Mouse (Mus musculus): ENCODE results near the gene Kdm2b. TPM values are rescaled to one million over a fixed set of nuclear protein-coding genes. Genes with fewer than 3 reads are reported as not detected.
A peak's percentile ranks its signal among the peaks of the same experiment; 100 is the strongest.

Gene Kdm2b
- polyA plus RNA-seq, 1 experiment from 2014 or later: 15.0 TPM

GRCm38 (mm10) chr5:122890396-122890795 lies 99.2 kb downstream of the Kdm2b start:
- H3K4me2 ChIP-seq: no peak overlapping the region
- peaks cover 12% of the 10 kb centered on the region; the same call in 1 of the 2 replicates for H3K36me3 ChIP-seq (replicated peaks)
- WGBS (ENCODE audit: insufficient replicate concordance): 48% methylated on average over 2 of the region's 2 CpGs
- no peak overlapping the region for H3K9ac ChIP-seq
- ATAC-seq (ENCODE audit: insufficient read depth): no peak
- H3K9me3 ChIP-seq (replicated peaks): no peaks in the 10 kb centered on the region
- no peak overlapping the region for H3K4me3 ChIP-seq (replicated peaks)
- no peak overlapping the region for H3K27ac ChIP-seq (replicated peaks)
- H3K4me1 ChIP-seq (replicated peaks): peaks cover 39% of the 10 kb centered on the region
- H3K27me3 ChIP-seq: no peaks in the 10 kb centered on the region

GRCm38 (mm10) chr5:122888612-122889214 lies 100.9 kb downstream of the Kdm2b start:
- no peak overlapping the region for H3K9ac ChIP-seq
- no peak overlapping the region for H3K4me3 ChIP-seq (replicated peaks)
- H3K36me3 ChIP-seq (replicated peaks): peaks cover 12% of the 10 kb centered on the region; the same call in 1 of the 2 replicates
- 90% methylated on average over 16 of the region's 16 CpGs for WGBS (ENCODE audit: insufficient replicate concordance)
- no peak overlapping the region for H3K27ac ChIP-seq (replicated peaks)
- no peaks in the 10 kb centered on the region for H3K9me3 ChIP-seq (replicated peaks)
- H3K27me3 ChIP-seq: no peaks in the 10 kb centered on the region
- peaks cover 31% of the 10 kb centered on the region for H3K4me1 ChIP-seq (replicated peaks)
- no peak overlapping the region for H3K4me2 ChIP-seq
- ATAC-seq (ENCODE audit: insufficient read depth): no peak

GRCm38 (mm10) chr5:122887926-122888611 lies 101.6 kb downstream of the Kdm2b start:
- Histone ChIP-seq H3K9ac (no peak overlapping the region), H3K4me1 (replicated peaks) (peaks cover 31% of the 10 kb centered on the region), H3K4me2 (no peak overlapping the region), H3K36me3 (replicated peaks) (peaks cover 12% of the 10 kb centered on the region; the same call in 1 of the 2 replicates), H3K27ac (replicated peaks) (no peak overlapping the region), H3K9me3 (replicated peaks) (no peaks in the 10 kb centered on the region), H3K4me3 (replicated peaks) (no peak overlapping the region), H3K27me3 (no peaks in the 10 kb centered on the region)
- 81% methylated on average over 8 of the region's 8 CpGs for WGBS (ENCODE audit: insufficient replicate concordance)
- ATAC-seq (ENCODE audit: insufficient read depth): no peak

GRCm38 (mm10) chr5:122887033-122887432 lies 102.6 kb downstream of the Kdm2b start:
- Histone ChIP-seq H3K36me3 (replicated peaks) (peaks cover 12% of the 10 kb centered on the region; the same call in 1 of the 2 replicates), H3K9ac (no peak overlapping the region), H3K4me3 (replicated peaks) (no peak overlapping the region), H3K27ac (replicated peaks) (no peak overlapping the region), H3K4me1 (replicated peaks) (peaks cover 31% of the 10 kb centered on the region), H3K4me2 (no peak overlapping the region), H3K9me3 (replicated peaks) (no peaks in the 10 kb centered on the region), H3K27me3 (no peaks in the 10 kb centered on the region)
- 81% methylated on average over 9 of the region's 9 CpGs for WGBS (ENCODE audit: insufficient replicate concordance)
- no peak for ATAC-seq (ENCODE audit: insufficient read depth)

GRCm38 (mm10) chr5:122884594-122885348 lies 104.9 kb downstream of the Kdm2b start:
- Histone ChIP-seq H3K4me1 (replicated peaks) (peaks cover 22% of the 10 kb centered on the region), H3K9ac (no peak overlapping the region), H3K4me2 (no peak overlapping the region), H3K36me3 (replicated peaks) (peaks cover 25% of the 10 kb centered on the region), H3K27me3 (no peaks in the 10 kb centered on the region), H3K27ac (replicated peaks) (no peak overlapping the region), H3K4me3 (replicated peaks) (no peak overlapping the region), H3K9me3 (replicated peaks) (no peaks in the 10 kb centered on the region)
- ATAC-seq (ENCODE audit: insufficient read depth): no peak
- WGBS (ENCODE audit: insufficient replicate concordance): 65% methylated on average over 7 of the region's 7 CpGs

GRCm38 (mm10) chr5:122883652-122884235 lies 105.9 kb downstream of the Kdm2b start:
- no peak overlapping the region for H3K9ac ChIP-seq
- H3K4me1 ChIP-seq (replicated peaks): peaks cover 22% of the 10 kb centered on the region
- no peaks in the 10 kb centered on the region for H3K9me3 ChIP-seq (replicated peaks)
- H3K27ac ChIP-seq (replicated peaks): no peak overlapping the region
- H3K27me3 ChIP-seq: no peaks in the 10 kb centered on the region
- 40% methylated on average over 2 of the region's 2 CpGs for WGBS (ENCODE audit: insufficient replicate concordance)
- no peak for ATAC-seq (ENCODE audit: insufficient read depth)
- peaks cover 34% of the 10 kb centered on the region for H3K36me3 ChIP-seq (replicated peaks)
- no peak overlapping the region for H3K4me3 ChIP-seq (replicated peaks)
- no peak overlapping the region for H3K4me2 ChIP-seq

GRCm38 (mm10) chr5:122883237-122883636 lies 106.4 kb downstream of the Kdm2b start:
- H3K9me3 ChIP-seq (replicated peaks): no peaks in the 10 kb centered on the region
- H3K4me3 ChIP-seq (replicated peaks): no peak overlapping the region
- whole genome bisulfite sequencing (ENCODE audit: insufficient replicate concordance): 68% methylated on average over 9 of the region's 9 CpGs
- H3K36me3 ChIP-seq (replicated peaks): peaks cover 35% of the 10 kb centered on the region
- ATAC-seq (ENCODE audit: insufficient read depth): no peak
- H3K27ac ChIP-seq (replicated peaks): no peak overlapping the region
- H3K27me3 ChIP-seq: no peaks in the 10 kb centered on the region
- H3K9ac ChIP-seq: no peak overlapping the region
- H3K4me2 ChIP-seq: no peak overlapping the region
- H3K4me1 ChIP-seq (replicated peaks): peaks cover 20% of the 10 kb centered on the region

GRCm38 (mm10) chr5:122882256-122883050 lies 107.2 kb downstream of the Kdm2b start:
- no peak overlapping the region for H3K27ac ChIP-seq (replicated peaks)
- H3K36me3 ChIP-seq (replicated peaks): peaks cover 35% of the 10 kb centered on the region
- H3K4me3 ChIP-seq (replicated peaks): no peak overlapping the region
- no peak overlapping the region for H3K9ac ChIP-seq
- H3K4me2 ChIP-seq: no peak overlapping the region
- H3K27me3 ChIP-seq: no peaks in the 10 kb centered on the region
- 80% methylated on average over 18 of the region's 18 CpGs for WGBS (ENCODE audit: insufficient replicate concordance)
- H3K4me1 ChIP-seq (replicated peaks): peaks cover 13% of the 10 kb centered on the region
- H3K9me3 ChIP-seq (replicated peaks): no peaks in the 10 kb centered on the region
- no peak for ATAC-seq (ENCODE audit: insufficient read depth)

- WGBS (ENCODE audit: insufficient replicate concordance): 57% methylated on average over 5 of the region's 5 CpGs
- Histone ChIP-seq H3K27me3 (no peaks in the 10 kb centered on the region), H3K9me3 (replicated peaks) (no peaks in the 10 kb centered on the region), H3K4me2 (no peak overlapping the region), H3K27ac (replicated peaks) (no peak overlapping the region), H3K36me3 (replicated peaks) (peaks cover 30% of the 10 kb centered on the region), H3K9ac (no peak overlapping the region), H3K4me3 (replicated peaks) (no peak overlapping the region), H3K4me1 (replicated peaks) (peaks cover 10% of the 10 kb centered on the region)
- ATAC-seq (ENCODE audit: insufficient read depth): peak; percentile 41; the same call in 1 of the 2 replicates
These were observed 108.3 kb downstream of the Kdm2b start for GRCm38 (mm10) chr5:122881313-122881712.

GRCm38 (mm10) chr5:122880241-122880980 lies 109.2 kb downstream of the Kdm2b start:
- H3K9ac ChIP-seq: no peak overlapping the region
- no peaks in the 10 kb centered on the region for H3K9me3 ChIP-seq (replicated peaks)
- peaks cover 1% of the 10 kb centered on the region for H3K4me1 ChIP-seq (replicated peaks)
- peaks cover 30% of the 10 kb centered on the region for H3K36me3 ChIP-seq (replicated peaks)
- WGBS (ENCODE audit: insufficient replicate concordance): 90% methylated on average over 37 of the region's 37 CpGs
- ATAC-seq (ENCODE audit: insufficient read depth): no peak
- no peak overlapping the region for H3K27ac ChIP-seq (replicated peaks)
- no peak overlapping the region for H3K4me2 ChIP-seq
- H3K4me3 ChIP-seq (replicated peaks): no peak overlapping the region
- no peaks in the 10 kb centered on the region for H3K27me3 ChIP-seq
